Comparison of ENCODE assay signal across 15 mouse cellular contexts in genomic region chr2:78716157-78716798, GRCm38 (mm10).
DNase-seq lines count a peak whose midpoint lies in the region; ATAC-seq and TF ChIP-seq lines count a peak whose summit lies in the region.
"Had no signal": no experiment of that assay in that cellular context is flagged by ENCODE, and none has a peak within 500 bp of the region (broad histone marks: within the 10 kb centered on the region; RNA-seq: fewer than 3 reads in every experiment).

No protein-coding gene starts in this region.

- H3K9me3 ChIP-seq in heart, postnatal 0 days (replicated peaks; ENCODE audit: control insufficient read depth, low read length), result no peaks in the 10 kb centered on the region
- H3K9me3 ChIP-seq in liver, postnatal 0 days (ENCODE audit: low read length), result no peaks in the 10 kb centered on the region
- H3K9me3 ChIP-seq: embryonic facial prominence, embryonic 15.5 days; midbrain, embryonic 10.5 days had no signal

- no peak overlapping the region for H3K4me3 ChIP-seq in heart, postnatal 0 days (ENCODE audit: low read depth, low read length)
- H3K4me3 ChIP-seq in bone marrow, adult 2 months (replicated peaks; ENCODE audit: control insufficient read depth, low read depth, low read length), result no peak overlapping the region
- no peak overlapping the region for H3K4me3 ChIP-seq in liver, postnatal 0 days (ENCODE audit: low read depth, low read length)
- H3K4me3 ChIP-seq: embryonic facial prominence, embryonic 15.5 days; midbrain, embryonic 10.5 days had no signal

- no peaks in the 10 kb centered on the region for H3K36me3 ChIP-seq in heart, postnatal 0 days (replicated peaks; ENCODE audit: control insufficient read depth, insufficient read depth, low read length)
- no peaks in the 10 kb centered on the region for H3K36me3 ChIP-seq in liver, postnatal 0 days (replicated peaks; ENCODE audit: insufficient read depth, low read length)
- H3K36me3 ChIP-seq: embryonic facial prominence, embryonic 15.5 days; midbrain, embryonic 10.5 days had no signal

- ATAC-seq in heart, postnatal 0 days (ENCODE audit: insufficient read depth, low read depth), result no peak
- ATAC-seq in erythroblast, adult 5-6 weeks (replicated peaks; ENCODE audit: low FRiP score, poor library complexity, severe bottlenecking), result peak; percentile 93
- peak; percentile 89 for ATAC-seq in liver, postnatal 0 days
- ATAC-seq: Patski had no signal

- no peak for TF ChIP-seq EP300 in heart, postnatal 0 days (IDR thresholded peaks at IDR 0.05; ENCODE audit: low read depth)
- peak; percentile 89 for TF ChIP-seq EP300 in liver, postnatal 0 days (IDR thresholded peaks at IDR 0.05; ENCODE audit: low read depth)

- H3K27me3 ChIP-seq in heart, postnatal 0 days (ENCODE audit: control insufficient read depth, insufficient read depth, low read length), result no peaks in the 10 kb centered on the region
- no peaks in the 10 kb centered on the region for H3K27me3 ChIP-seq in liver, postnatal 0 days (ENCODE audit: insufficient read depth, low read length)
- H3K27me3 ChIP-seq: embryonic facial prominence, embryonic 15.5 days; Patski had no signal

- 0 out of 2 replicates have a peak, but pooled peaks cover 3% of the 10 kb centered on the region for H3K4me1 ChIP-seq in heart, postnatal 0 days (ENCODE audit: control insufficient read depth, insufficient read depth)
- H3K4me1 ChIP-seq in bone marrow, adult 2 months (ENCODE audit: control insufficient read depth, insufficient read depth, low read length), result no peaks in the 10 kb centered on the region
- H3K4me1 ChIP-seq in liver, postnatal 0 days (ENCODE audit: insufficient read depth), result peaks cover 13% of the 10 kb centered on the region
- H3K4me1 ChIP-seq: embryonic facial prominence, embryonic 15.5 days; midbrain, embryonic 10.5 days had no signal

- no peak overlapping the region for H3K9ac ChIP-seq in heart, postnatal 0 days (replicated peaks; ENCODE audit: low read depth, low read length)
- H3K9ac ChIP-seq in liver, postnatal 0 days (replicated peaks), result 0 out of 2 replicates have a peak overlapping the region, but pooled peaks have one; percentile 30
- H3K9ac ChIP-seq: embryonic facial prominence, embryonic 15.5 days had no signal

- no peak for TF ChIP-seq POLR2A in bone marrow, adult 2 months (IDR thresholded peaks at IDR 0.05; ENCODE audit: borderline replicate concordance, control insufficient read depth, low read depth, low read length)

- no peak overlapping the region for H3K27ac ChIP-seq in heart, postnatal 0 days (ENCODE audit: low read depth)
- H3K27ac ChIP-seq in bone marrow, adult 2 months (ENCODE audit: control insufficient read depth, insufficient read depth, low read depth, low read length, poor library complexity), result peak overlapping the region; percentile 61; the same call in 1 of the 2 replicates
- H3K27ac ChIP-seq in liver, postnatal 0 days (ENCODE audit: low read depth), result peak overlapping the region; percentile 82
- H3K27ac ChIP-seq: embryonic facial prominence, embryonic 15.5 days; midbrain, embryonic 10.5 days had no signal

- no peak for DNase-seq in heart, postnatal 0 days (ENCODE audit: low spot score)
- DNase-seq in heart, postnatal 36 days, result no peak
- peak; percentile 73 for DNase-seq in liver, postnatal 0 days
- DNase-seq in urinary bladder, postnatal 4 days (ENCODE audit: low spot score in 2 of 2), result no peak
- no peak for DNase-seq in cerebellum, postnatal 10 days
- DNase-seq: adrenal gland, adult 2 months; heart, adult 18-20 months; kidney, postnatal 10 days; layer of hippocampus, adult 9-11 months; lung, adult 2 months had no signal

- intact Hi-C loops in heart, postnatal 36 days (cut with DNase I), result no loop called here

- peak overlapping the region; percentile 21; the same call in 1 of the 2 replicates for H3K4me2 ChIP-seq in heart, postnatal 0 days (ENCODE audit: low read depth, low read length)
- H3K4me2 ChIP-seq in liver, postnatal 0 days (ENCODE audit: low read depth, low read length), result peak overlapping the region; percentile 46
- H3K4me2 ChIP-seq: embryonic facial prominence, embryonic 15.5 days had no signal

- 26% methylated on average over 7 of the region's 7 CpGs for WGBS in heart, postnatal 0 days
- WGBS in bone marrow, adult 2 months, result 78% methylated on average over 7 of the region's 7 CpGs
- 52% methylated on average over 7 of the region's 7 CpGs for WGBS in liver, postnatal 0 days (ENCODE audit: insufficient replicate concordance)

- TF ChIP-seq CTCF in heart, postnatal 0 days (IDR thresholded peaks at IDR 0.05; ENCODE audit: low read depth), result no peak
- no peak for TF ChIP-seq CTCF in bone marrow, adult 2 months (IDR thresholded peaks at IDR 0.05; ENCODE audit: control insufficient read depth, insufficient read depth, low read length)
- 0 out of 2 replicates have a peak, but pooled peaks have one; percentile 6 for TF ChIP-seq CTCF in liver, postnatal 0 days (IDR thresholded peaks at IDR 0.05; ENCODE audit: low read depth)
